Mouse (Mus musculus) left cerebral cortex, postnatal 36 days (tissue): ENCODE data around the gene Pdgfd. TPM values are rescaled to one million over a fixed set of nuclear protein-coding genes. Genes with fewer than 3 reads are reported as not detected.

Experiments used
- DNase-seq, 2 experiments: peaks; one replicate each; pipeline ENCODE4 v3.0.0; 2021 to 2022; ENCODE audit warnings: low spot score in 2 of 2, mixed read lengths in 1 of 2
- intact Hi-C: fragments of 180-260 bp; cut with DNase I; formaldehyde crosslinking; loops from one replicate; pipeline ENCODE4 v1.15.1; 2025
- total RNA-seq, 2 experiments: library from RNA; stranded (reverse); gene quantifications; 2 replicates each; pipeline ENCODE4 v1.2.3; 2021

Pdgfd gene
- total RNA-seq, 2 experiments from 2014 or later: 2.5 to 2.7 TPM

DNA sequence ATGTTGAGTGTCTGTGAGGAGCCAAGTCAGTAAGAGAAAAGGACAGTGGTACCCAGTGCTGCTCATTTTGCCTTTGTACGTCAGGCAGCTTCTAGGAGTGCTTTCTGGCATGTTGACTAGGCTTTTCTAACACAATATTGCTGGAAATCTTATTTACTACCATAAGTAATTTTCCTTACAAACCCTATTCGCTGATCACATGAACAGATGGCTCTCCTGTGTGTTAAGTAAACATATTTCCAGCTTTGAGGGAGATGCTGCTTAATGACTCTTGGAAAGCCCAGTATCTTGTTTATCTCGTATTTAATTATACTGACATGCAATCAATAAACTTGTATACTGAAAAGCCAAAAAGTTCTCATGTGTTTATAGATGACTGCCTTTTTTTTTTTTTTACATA, 133.7 kb downstream of the Pdgfd start:
- no peak for DNase-seq
- intact Hi-C loops: no loop called here

DNA sequence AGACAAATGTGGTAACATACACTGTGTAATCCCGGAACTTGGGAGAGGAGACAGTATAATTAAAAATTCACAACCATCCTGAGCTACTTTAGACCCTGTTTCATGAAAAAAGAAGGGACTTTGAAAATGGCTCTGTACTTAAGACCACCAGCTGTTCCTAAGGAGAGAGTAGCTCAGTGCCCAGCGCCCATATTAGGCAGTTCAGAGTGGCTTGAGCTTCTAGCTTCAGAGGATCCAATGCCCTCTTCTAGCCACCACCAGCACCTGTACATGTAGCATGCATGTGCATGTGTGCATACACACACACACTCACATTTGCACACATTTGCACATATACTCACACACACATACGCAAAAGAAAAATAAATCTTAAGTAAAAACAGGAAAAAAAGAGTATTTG, 136.2 kb downstream of the Pdgfd start:
- intact Hi-C loops: no loop called here
- DNase-seq: no peak

DNA sequence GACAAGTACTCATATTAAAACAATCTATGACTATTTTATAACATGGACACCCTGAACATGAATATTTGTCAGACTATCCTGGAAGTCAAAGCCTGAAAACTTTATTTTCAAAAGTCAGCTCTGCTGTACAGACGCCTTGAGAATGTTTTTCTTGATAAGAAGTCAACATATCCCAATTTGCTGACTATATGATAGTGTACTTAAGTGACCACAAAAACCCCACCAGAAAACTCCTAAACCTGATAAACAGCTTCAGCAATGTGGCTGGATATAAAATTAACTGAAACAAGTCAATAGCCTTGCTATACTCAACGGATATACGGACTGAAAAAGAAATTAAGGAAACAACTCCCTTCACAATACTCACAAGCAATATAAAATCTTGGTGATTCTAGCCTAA, 137.5 kb downstream of the Pdgfd start:
- intact Hi-C loops: no loop called here
- DNase-seq: no peak

DNA sequence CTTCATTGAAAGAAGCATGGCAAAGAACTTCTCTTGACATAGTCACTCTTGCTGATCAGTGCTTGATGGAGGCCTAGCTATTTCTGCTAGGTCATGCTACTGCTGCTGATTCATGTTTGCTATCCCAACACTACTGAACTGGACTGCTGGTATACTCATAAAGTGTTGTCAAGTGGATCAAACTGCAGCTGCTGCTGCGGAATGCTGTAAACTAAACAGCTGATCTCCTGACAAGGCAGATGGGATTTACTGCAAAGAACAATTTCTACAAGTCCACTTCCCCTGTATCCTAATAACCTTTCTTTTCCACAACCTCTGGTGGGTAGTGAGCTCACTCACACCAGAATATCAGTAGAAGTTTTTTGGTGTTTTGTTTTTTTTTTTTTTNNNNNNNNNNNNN, 148.7 kb downstream of the Pdgfd start:
- intact Hi-C loops: no loop called here
- DNase-seq: no peak

DNA sequence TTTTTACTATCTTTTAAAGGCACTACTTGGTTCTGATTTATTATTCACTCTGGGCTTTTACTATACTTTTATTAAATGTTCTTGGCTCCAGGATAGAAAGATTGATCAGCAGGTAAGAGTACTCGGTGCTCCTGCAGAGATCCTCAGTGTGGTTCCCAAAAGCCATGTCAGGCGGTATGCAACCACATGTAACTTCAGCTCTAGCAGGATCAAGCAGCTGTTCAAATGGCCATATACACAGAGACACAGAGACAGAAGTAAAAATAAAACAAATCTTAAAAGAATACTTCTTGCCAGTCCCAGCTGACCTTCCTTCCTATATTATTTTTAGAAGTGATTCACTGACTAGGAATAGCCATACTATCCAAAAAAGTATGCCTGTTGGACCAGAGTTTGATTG, 157.0 kb downstream of the Pdgfd start:
- intact Hi-C loops: no loop called here
- no peak for DNase-seq

DNA sequence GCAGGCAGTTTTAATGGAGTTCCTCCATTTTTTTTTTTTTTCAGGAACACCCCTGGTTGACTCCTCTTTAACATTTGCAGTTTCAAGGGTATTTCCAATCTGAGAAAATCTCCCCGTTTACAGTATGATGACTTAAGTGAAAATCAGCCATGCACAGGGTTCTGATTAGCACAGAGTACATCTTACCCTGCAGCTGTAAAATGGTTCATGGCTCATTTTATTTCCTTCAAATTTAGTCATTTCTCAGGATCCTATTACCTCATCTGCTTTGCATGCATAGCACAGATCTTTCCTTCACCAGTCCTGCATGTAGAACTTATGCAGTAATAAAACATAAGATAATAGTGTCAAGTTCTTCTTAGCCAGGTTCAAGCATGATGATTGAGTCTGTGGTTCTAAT, 165.1 kb downstream of the Pdgfd start:
- no peak for DNase-seq
- intact Hi-C loops: no loop called here

DNA sequence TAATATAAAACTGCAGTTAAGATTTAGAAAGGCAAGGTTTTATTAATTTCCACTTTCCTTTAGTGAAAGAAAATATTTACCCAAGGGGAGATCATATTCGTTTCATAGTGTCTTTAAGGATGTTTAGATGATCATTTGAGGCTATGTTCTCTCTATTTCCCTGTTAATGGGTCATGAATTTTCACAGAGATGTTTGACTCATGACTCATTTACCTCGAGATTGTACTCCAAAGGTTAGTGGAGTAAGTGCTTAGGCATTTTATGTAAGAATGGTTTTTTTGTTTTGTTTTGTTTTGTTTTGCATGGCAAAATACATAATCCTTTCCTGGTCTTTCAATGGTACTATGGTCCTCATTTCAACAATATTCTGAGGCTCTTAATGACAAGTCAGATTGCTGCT, 167.9 kb downstream of the Pdgfd start:
- DNase-seq: no peak
- intact Hi-C loops: no loop called here

DNA sequence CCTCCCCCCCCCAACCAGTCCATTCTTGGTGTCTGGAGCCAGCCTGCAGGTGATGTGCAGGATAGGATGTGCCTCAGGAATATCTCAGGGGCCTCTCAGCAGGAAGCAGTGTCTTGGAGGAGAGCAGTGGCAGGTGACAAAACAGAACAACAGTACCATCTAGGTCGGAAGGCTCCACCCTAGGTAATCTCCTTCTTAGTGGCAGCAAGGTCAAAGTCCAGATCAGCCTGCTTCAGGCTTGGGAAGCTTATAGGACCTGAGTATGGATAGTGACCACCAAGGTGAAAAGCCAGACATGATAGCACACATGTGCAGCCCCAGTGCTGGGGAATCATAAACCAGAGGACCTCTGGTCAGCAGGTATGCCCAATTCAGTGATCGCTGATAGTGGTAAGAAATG, 169.5 kb downstream of the Pdgfd start:
- intact Hi-C loops: no loop called here
- no peak for DNase-seq

DNA sequence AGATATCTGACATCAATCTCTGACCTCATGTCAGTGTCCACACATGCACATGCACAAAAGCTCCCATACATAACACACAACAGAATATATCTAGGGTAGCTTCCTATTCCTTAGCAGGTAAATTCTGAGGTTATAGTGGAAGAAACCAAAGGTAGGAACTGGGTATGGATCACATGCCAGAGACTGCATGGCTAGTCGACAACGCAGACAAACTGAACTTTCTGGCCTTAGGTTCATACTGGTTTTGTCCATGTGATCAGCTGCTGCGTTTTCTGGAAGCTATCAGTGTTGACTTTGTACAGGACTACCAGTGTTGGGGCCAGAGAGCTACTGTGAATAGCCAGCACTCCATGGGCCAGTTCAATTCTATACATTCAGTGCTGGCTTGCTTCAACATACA, 170.0 kb downstream of the Pdgfd start:
- intact Hi-C loops: no loop called here
- DNase-seq: no peak

DNA sequence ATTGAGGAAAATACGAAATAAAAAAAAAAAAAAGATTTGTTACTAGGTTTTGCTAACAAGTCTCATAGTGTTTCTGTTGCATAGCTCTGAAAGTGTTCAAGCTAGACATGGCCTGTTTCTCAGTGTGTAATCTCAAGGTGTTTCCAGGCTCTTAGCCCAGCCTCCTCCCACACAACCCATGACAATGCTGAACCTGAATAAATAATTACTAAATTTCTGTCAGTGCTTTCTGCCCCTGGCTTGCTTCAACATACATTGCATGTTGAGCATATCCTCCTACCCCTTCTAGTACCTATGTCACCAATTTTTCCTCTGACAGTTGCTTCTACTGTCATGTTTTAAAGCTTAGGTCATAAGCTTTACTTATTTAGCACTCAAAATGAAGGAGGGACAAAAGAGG, 171.0 kb downstream of the Pdgfd start:
- intact Hi-C loops: no loop called here
- DNase-seq: no peak

DNA sequence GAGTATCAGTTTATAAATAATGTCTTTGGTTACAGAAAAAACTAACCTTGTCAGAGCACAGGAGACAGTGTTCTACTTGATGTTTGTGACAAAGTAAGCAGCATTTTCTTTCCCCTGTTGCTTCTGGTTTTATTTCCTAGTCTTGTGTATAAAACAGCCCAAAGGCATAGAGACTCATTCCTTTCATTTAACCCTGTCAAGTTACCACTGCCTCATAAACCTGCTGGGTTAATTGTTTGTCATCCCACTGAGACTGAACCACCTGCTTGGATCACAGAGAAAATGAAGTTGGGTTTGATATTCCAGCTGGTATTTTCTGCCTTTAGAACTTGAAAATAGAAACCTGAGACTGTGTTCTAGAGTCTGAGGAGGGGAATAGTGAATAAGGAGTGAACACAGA, 172.4 kb downstream of the Pdgfd start:
- intact Hi-C loops: no loop called here
- no peak for DNase-seq

DNA sequence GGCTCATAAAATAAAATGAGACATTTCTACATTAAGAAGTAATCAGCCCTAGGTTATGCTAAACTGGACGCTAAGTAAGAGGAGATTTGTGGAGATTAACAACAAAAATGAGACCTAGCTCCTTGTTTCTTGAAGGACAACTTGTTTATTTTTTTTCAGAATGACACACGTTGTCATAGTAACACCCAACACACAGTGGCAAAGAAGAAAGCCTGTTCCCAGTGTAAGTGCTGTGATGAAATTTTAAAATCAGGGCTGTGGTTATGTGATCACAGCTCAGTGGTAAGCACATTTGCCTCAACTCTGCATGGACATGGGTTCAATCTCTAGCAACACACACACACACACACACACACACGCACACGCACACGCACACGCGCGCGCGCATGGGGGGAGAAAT, 174.5 kb downstream of the Pdgfd start:
- intact Hi-C loops: no loop called here
- DNase-seq: no peak

DNA sequence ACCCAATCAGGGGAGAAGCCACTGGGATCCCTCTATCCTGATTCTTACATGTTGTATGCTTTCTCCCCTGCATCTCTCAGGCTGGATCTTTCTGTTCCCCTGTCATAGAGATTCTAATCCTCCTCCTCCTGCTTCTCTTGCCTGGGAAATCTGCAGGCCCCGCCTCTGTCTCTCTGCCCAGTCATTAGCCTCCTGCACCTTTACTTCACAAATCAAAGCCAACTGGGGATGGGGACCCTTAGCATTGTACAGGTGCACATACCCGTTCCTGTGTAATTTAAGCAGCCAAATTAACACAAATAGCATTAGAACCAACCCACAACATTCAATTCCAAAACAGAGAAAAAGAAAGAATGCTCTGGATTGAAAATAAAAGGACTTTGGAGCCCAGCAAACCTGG, 176.1 kb downstream of the Pdgfd start:
- DNase-seq: no peak
- intact Hi-C loops: no loop called here

DNA sequence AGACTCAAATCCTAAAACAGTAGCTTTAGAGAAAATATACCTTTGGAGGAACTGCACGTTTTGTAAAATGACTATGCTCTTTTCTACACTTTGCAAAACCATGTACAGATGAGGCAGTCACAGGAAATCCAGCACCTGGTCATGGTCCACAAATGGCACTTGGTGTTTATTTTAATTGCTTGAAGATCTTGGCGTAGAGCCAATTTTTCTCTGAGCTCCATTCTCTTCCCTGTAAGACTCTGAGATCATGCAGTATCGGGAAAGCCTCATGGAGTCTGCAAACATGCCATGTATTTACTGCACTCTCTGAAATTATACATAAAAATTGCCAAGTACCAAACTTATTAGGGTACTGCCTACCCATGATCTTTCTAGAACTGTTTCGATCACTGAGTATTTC, 176.5 kb downstream of the Pdgfd start:
- intact Hi-C loops: no loop called here
- DNase-seq: no peak

DNA sequence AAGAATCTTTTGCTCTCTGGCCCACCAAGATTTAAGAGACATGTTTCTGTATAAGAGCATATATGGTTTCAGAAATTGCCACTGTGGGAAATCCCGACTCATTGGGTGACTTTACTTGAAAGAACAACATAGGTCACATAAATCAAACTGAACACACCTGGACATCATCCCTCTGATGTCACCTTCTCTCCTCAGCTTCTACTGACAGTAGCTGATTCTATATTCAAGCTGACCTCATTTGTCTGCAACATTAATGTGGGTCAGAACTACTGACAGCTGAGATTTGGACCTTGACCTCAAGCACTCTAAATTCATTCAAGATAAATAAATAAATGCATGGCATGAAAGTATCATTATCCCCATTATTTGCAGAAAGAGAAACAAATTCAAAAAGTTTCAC, 177.0 kb downstream of the Pdgfd start:
- no peak for DNase-seq
- intact Hi-C loops: no loop called here

DNA sequence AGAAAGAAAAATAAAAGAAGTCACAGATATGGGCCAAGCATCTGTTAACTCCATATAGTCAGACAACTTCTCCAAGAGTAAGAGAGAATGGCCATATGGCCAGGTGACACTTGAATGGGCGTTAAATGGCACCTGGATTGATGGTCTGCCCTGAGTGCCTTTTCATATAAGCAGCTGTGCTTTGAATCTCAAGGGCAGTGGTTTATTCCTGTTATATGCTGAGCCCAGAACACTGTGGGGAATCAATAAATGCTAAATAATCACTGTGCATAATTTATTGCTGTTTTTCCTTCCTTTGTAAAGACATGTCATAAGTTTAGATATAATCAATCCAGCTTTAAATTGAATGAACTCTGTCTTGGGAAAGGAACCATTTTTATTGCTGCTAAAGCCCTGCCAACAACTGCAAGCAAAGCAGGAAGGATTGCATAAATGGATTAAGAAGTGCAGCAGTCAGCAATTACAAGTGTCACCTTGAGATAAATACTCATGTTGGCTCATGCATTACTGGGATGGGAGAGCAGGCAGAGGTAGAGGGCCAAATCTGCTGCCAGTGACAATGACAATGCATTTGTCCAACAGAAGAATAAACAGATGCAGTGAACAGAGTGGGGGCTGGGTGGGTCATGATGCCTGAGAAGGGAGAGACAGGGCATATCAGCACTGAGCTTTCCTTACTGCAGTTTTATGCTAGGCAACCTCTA, 185.0 kb downstream of the Pdgfd start:
- intact Hi-C loops: no loop called here
- no peak for DNase-seq

DNA sequence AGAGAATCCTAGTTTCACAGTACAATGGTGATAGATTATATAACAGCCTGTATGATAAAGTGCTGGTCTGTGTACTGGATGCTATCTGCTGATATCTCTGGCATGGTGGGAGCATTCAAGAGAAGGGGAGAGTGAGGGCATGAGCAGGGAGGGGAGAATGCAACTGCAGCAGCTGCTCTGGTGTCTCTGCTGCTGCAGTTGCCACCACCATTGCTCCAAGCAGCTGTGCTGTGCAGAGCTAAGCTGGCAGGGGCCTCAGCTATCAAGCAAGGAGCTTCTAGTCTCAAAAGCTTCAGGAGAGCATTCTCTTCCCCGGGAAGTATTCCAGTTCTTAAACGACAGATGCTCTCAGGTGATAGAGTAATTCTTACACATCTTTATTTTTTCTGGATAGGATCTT, 192.4 kb downstream of the Pdgfd start:
- intact Hi-C loops: no loop called here
- DNase-seq: no peak

DNA sequence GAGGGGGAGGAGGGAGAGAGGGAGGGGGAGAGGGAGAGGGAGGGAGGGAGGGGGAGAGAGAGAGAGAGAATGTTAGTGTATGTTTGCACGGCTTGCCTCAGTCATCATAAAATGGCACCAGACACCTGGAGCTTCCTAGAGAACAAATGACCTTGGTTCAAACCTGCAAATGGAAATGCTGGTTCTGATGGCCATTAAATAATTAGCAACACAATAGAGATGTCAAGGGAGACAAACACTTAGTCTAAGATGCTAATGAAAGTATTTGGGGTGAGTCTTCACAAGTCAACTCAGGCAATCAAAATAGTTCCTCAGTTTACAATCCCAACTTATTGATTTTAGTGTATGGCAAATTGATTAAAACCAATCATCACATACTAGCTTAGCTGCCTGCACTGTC, 198.2 kb downstream of the Pdgfd start:
- no peak for DNase-seq

DNA sequence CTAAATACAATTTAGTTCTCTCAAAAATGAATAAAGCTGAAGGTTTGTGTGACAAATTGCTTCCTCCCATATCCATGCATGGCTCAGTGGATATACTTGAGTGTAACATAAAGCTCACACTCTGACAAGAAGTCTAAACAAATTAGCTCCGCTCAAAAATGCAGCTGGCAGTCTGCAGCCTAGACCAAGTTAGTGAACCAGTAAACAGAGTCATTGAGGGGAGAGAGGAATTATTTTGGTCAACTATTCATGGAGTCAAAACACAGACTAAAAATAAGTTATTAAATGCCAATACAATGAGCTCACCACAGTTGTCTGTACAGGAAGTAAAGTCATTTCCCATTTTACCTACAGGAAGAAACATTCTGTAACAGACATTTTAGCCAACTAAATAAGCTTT, 233.4 kb downstream of the Pdgfd start:
- no peak for DNase-seq
- intact Hi-C loops: no loop called here

More for the DNA sequence above, 198.2 kb downstream of the Pdgfd start:
- intact Hi-C loops: no loop called here

DNA sequence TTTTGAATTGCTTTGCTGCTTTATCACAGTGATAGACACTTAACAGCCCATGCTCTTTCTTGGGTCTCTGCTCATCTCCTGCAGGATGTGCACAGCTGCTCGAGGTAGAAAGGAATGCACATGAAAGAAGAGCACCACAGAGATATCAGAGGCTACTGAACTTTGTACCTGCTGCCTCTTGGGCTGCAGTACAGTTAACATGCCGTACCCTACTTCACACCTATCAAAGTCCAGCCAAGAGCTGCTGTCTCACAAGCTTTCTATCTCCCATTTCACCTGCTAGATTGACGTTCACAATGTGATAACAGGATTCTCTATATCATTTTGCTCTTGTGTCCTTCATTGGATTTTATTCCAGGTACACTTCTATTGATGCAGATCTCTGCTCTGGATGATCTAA, 238.2 kb downstream of the Pdgfd start:
- intact Hi-C loops: no loop called here
- DNase-seq: no peak

DNA sequence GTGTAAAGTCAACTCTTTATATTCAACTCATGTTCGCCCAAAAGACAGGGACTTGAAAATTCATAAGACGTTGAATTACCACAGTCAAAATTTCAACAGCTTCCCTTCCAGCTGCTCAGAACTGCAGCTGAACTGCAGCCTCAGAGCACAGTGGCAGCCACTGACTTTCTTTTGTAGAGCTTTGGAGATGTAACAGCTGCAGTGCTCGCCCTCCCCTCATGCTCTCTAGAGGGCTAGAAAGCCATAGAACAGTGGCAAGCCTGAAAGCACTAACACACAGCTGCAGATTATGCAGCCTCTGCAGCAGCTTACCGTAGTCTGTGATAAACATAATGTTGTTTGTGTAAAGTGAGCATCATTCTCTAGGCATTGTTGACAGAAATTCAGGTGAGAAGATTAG, 239.6 kb downstream of the Pdgfd start:
- intact Hi-C loops: no loop called here
- DNase-seq: no peak

DNA sequence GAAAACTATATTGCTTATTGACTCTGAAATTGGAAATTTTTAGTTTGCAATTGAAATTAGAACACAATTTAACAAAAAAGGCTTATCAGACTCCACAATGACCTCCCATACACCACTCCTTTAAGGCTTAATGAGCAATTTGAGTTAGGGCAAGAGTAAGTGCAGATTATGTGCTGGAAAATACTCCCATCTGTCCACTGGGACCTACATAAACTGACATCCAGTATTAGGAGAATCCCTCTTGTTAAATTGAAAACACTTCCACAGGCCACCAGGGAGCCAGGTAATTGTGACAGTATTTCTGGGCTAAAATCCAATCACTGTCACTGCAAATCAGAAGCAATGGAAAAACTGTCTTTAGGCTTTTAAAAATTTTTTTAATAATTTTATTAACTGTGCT, 256.2 kb downstream of the Pdgfd start:
- no peak for DNase-seq
- intact Hi-C loops: no loop called here
